Mouse (Mus musculus) brown adipose tissue, adult 24 weeks (tissue): ENCODE measurements around the gene Gm6502. TPM values are rescaled to one million over a fixed set of nuclear protein-coding genes. Genes with fewer than 3 reads are reported as not detected.
"Not testable (repeated sequence)": the region's sequence is repeated elsewhere in the genome, so short reads cannot be mapped to it uniquely, and the experiment has no call there.

Experiments used
- H3K27ac ChIP-seq: fragments of 200-500 bp; replicated peaks from 2 replicates; pipeline ENCODE4 v1.5.1; 2012; ENCODE audit warnings: low read depth, mild to moderate bottlenecking, low read length
- H3K4me1 ChIP-seq: fragments of 200-500 bp; 2 replicates; pipeline ENCODE4 v1.6.1; 2012; ENCODE audit warnings: low read length, mixed read lengths; ENCODE audit not compliant: control insufficient read depth, insufficient read depth, insufficient read length
- H3K4me3 ChIP-seq: fragments of 200-500 bp; 2 replicates; pipeline ENCODE4 v1.5.1; 2012; ENCODE audit warnings: low read depth, mild to moderate bottlenecking, low read length, moderate library complexity; ENCODE audit not compliant: insufficient read depth
- polyA plus RNA-seq: library from polyadenylated mRNA; stranded (reverse); fragments of >200 nt; gene quantifications from 2 replicates; pipeline ENCODE4 v1.2.4, GENCODE M21; 2012; ENCODE audit not compliant: missing spikeins, insufficient read depth, insufficient read length

The Gm6502 gene
- polyA plus RNA-seq, result not detected in 2 replicates

GRCm38 (mm10) chr5:94314135-94314534 is at the start of gene Gm6502:
Gm6502 (plus strand) TSS chr5:94314435.
- H3K4me1 ChIP-seq, H3K27ac ChIP-seq, H3K4me3 ChIP-seq: not testable (repeated sequence)

GRCm38 (mm10) chr5:94306696-94307095 is 7.5 kb upstream of the Gm6502 start, which contains the start of gene A430089I19Rik:
A430089I19Rik (minus strand) TSS chr5:94306796.
- not testable (repeated sequence) for H3K4me1 ChIP-seq, H3K4me3 ChIP-seq, H3K27ac ChIP-seq

GRCm38 (mm10) chr5:94339449-94339848 is 25.2 kb downstream of the Gm6502 start, which contains the start of gene AA792892:
AA792892 (plus strand) TSS chr5:94339749.
- H3K4me1 ChIP-seq, H3K27ac ChIP-seq, H3K4me3 ChIP-seq: not testable (repeated sequence)

Other genes with a start within 250 kb of the Gm6502 start
- not detected in 2 replicates for gene BC061212, start 243.9 kb upstream of the Gm6502 start, polyA plus RNA-seq
- not detected in 2 replicates for gene Gm6351, start 238.1 kb upstream of the Gm6502 start, polyA plus RNA-seq
- gene Gm3106, start 96.4 kb upstream of the Gm6502 start, polyA plus RNA-seq, result not detected in 2 replicates
- gene A430089I19Rik, start 7.6 kb upstream of the Gm6502 start, polyA plus RNA-seq, result not detected in 2 replicates
- not detected in 2 replicates for gene AA792892, start 25.3 kb downstream of the Gm6502 start, polyA plus RNA-seq
- gene Gm7682, start 131.3 kb downstream of the Gm6502 start, polyA plus RNA-seq, result not detected in 2 replicates
- gene Gm3139, start 211.9 kb downstream of the Gm6502 start, polyA plus RNA-seq, result not detected in 2 replicates